Mouse (Mus musculus) limb, embryonic 13.5 days (tissue): ENCODE data around the gene Pom121l2. TPM values are rescaled to one million over a fixed set of nuclear protein-coding genes. Genes with fewer than 3 reads are reported as not detected.
"Not testable (repeated sequence)": the region's sequence is repeated elsewhere in the genome, so short reads cannot be mapped to it uniquely, and the experiment has no call there.

Experiments used
- ATAC-seq: fragments of 200-750 bp; cut with Nextera tagmentation; 2 replicates; pipeline ENCODE4 v1.8.0; 2017; ENCODE audit warnings: low read depth, moderate number of reproducible peaks, moderate TSS enrichment; ENCODE audit not compliant: low FRiP score
- H3K27ac ChIP-seq: fragments of 300-500 bp; sonication (generic); 2 replicates; pipeline ENCODE4 v1.5.1; 2015; ENCODE audit warnings: inconsistent platforms, mild to moderate bottlenecking, moderate library complexity
- H3K27me3 ChIP-seq: fragments of 300-500 bp; sonication (generic); 2 replicates; pipeline ENCODE4 v1.6.1; 2015; ENCODE audit warnings: mild to moderate bottlenecking, inconsistent platforms
- H3K36me3 ChIP-seq: fragments of 300-500 bp; sonication (generic); 2 replicates; pipeline ENCODE4 v1.6.1; 2015; ENCODE audit warnings: inconsistent platforms, mild to moderate bottlenecking, moderate library complexity
- H3K4me1 ChIP-seq: fragments of 300-500 bp; sonication (generic); 2 replicates; pipeline ENCODE4 v1.6.1; 2015; ENCODE audit warnings: inconsistent platforms
- H3K4me2 ChIP-seq: fragments of 300-500 bp; sonication (generic); replicated peaks from 2 replicates; pipeline ENCODE4 v1.6.1; 2015; ENCODE audit warnings: inconsistent platforms, mild to moderate bottlenecking, moderate library complexity
- H3K4me3 ChIP-seq: fragments of 300-500 bp; sonication (generic); 2 replicates; pipeline ENCODE4 v1.5.1; 2015; ENCODE audit warnings: moderate library complexity, mild to moderate bottlenecking, inconsistent platforms
- H3K9ac ChIP-seq: fragments of 300-500 bp; sonication (generic); 2 replicates; pipeline ENCODE4 v1.6.1; 2015; ENCODE audit warnings: mild to moderate bottlenecking, inconsistent platforms
- H3K9me3 ChIP-seq: fragments of 300-500 bp; sonication (generic); 2 replicates; pipeline ENCODE4 v1.6.1; 2016; ENCODE audit warnings: inconsistent platforms
- WGBS: fragments of 180-500 bp; shearing (Covaris S2); methylation state at CpG from one replicate; pipeline ENCODE4 v1.1.7; 2015; 5-methylcytosine and 5-hydroxymethylcytosine counted together
- polyA plus RNA-seq: library from polyadenylated mRNA; unstranded; fragments of >200 nt; fragmentation: Nextera tagmentation; extraction: Ambion mirVana; gene quantifications from 2 replicates; pipeline ENCODE4 v1.2.1, GENCODE M21; 2015

Gene Pom121l2
- polyA plus RNA-seq, 1 experiment from 2014 or later, result 0.38 TPM

DNA sequence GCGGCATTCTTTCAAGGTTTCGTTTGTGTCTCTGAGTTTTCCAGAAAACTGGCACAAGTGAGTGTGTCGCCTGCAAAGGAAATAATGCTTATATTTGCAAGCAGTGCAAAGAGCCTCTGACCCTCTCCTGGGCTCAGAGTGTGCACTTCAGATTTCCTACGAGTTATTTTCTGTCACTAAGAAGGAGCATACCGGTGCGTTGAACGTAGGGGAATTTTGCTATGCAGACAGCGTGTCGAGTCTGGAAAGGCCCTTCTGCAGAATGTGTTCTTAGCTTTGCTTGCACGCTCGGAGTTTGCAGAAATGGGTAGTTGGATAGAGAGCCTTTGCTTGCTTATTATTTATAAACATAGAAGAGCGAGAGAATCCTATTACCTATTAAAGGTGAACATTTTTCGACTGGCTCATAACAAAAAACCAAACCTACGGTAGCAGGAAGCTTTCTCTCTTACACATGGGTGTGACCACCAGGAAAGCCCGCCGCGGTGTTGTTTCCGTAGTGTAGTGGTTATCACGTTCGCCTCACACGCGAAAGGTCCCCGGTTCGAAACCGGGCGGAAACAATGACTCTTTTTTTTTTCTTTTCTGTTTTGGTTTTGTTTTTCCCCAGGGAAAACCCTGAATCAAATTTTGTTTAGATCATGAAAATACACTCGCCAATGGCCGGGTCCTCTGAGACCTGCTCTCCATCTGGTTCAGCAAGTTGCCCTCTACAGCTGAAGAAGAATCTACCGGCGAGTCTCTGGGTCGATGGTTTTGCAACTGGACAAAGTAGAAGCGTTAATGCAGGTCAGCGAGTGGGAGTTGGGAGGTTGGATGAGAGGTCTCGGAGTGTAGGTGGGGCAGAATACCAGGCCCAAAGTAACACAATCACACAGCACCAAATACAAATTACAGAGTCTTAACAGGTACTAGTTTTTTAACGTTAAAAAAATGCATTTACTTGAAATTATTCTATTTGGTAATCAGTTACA lies 45.4 kb downstream of the Pom121l2 start:
- 1% methylated on average over 35 of the region's 35 CpGs for WGBS
- H3K4me3 ChIP-seq, result peak overlapping the region; percentile 50
- no peaks in the 10 kb centered on the region for H3K36me3 ChIP-seq
- peak overlapping the region; percentile 65 for H3K4me2 ChIP-seq
- H3K27ac ChIP-seq, result peak overlapping the region; percentile 16; the same call in 1 of the 2 replicates
- peaks cover 5% of the 10 kb centered on the region; the same call in 1 of the 2 replicates for H3K27me3 ChIP-seq
- no peaks in the 10 kb centered on the region for H3K9me3 ChIP-seq
- 0 out of 2 replicates have a peak, but pooled peaks cover 5% of the 10 kb centered on the region for H3K4me1 ChIP-seq
- peak; percentile 68; the same call in 1 of the 2 replicates for ATAC-seq
- H3K9ac ChIP-seq, result peak overlapping the region; percentile 63

DNA sequence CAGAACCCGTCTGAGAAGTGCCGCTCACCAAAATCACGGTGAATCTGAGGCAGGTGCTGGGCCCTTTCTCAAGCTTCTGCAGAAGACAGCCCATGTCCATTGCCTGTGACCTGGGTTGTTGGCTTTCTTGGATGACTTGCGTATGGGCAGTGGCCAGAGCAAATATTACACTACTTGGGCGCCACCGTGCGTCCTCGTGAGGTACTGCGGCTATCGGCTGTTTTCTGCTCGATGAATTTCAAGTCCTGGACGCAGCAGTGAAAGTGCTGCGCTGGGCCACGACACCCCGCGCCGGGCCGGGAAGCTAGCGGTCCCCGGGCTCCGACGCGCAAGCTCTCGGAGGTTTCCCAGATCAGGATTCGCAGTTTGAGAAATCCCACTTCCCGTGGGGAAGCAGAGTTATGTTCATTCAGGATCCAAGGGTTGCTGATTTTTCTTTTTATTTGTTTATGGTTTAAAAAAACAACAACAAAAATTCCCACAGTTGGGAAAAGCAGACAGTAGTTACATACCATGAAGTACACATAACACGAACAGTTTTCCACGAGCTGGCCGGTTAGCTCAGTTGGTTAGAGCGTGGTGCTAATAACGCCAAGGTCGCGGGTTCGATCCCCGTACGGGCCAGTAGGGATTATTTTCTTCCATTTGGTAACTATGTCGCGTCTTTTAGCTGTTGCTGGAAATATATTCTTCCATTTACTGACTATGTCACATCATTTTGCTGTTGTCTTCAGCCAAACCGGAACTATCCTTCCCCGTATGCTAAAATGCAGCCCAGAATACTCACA lies 47.9 kb downstream of the Pom121l2 start:
- Histone ChIP-seq H3K4me2 (peak overlapping the region; percentile 67), H3K36me3 (no peaks in the 10 kb centered on the region), H3K9me3 (no peaks in the 10 kb centered on the region), H3K4me3 (peak overlapping the region; percentile 54), H3K27ac (peak overlapping the region; percentile 84; the same call in 1 of the 2 replicates), H3K9ac (peak overlapping the region; percentile 68), H3K4me1 (peaks cover 7% of the 10 kb centered on the region; the same call in 1 of the 2 replicates), H3K27me3 (peaks cover 1% of the 10 kb centered on the region; the same call in 1 of the 2 replicates)
- WGBS, result under 1% methylated on average over 40 of the region's 40 CpGs
- ATAC-seq, result peak; percentile 80

DNA sequence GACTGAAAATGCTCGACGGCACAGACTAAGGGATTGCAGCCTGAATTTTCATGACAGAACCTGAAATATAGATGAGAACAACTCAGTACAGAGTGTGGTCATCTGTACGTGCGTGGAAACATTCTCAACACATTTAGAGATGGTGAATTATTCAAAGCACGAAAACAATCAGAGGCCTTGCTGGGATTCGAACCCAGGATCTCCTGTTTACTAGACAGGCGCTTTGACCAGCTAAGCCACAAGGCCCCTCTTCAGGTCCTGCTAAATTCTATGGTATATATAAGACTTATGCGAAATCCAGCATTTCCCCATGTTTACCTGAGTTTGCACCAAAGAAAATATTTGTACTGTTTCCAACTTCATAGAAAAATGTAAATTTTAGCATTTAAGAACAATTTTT lies 48.9 kb downstream of the Pom121l2 start:
- H3K27ac ChIP-seq, result no peak overlapping the region
- H3K9me3 ChIP-seq, result no peaks in the 10 kb centered on the region
- no peaks in the 10 kb centered on the region for H3K36me3 ChIP-seq
- peaks cover 17% of the 10 kb centered on the region; the same call in 1 of the 2 replicates for H3K4me1 ChIP-seq
- H3K27me3 ChIP-seq, result no peaks in the 10 kb centered on the region
- H3K9ac ChIP-seq, result no peak overlapping the region
- ATAC-seq, result no peak
- no peak overlapping the region for H3K4me3 ChIP-seq
- WGBS, result 33% methylated on average over 8 of the region's 8 CpGs
- H3K4me2 ChIP-seq, result no peak overlapping the region

DNA sequence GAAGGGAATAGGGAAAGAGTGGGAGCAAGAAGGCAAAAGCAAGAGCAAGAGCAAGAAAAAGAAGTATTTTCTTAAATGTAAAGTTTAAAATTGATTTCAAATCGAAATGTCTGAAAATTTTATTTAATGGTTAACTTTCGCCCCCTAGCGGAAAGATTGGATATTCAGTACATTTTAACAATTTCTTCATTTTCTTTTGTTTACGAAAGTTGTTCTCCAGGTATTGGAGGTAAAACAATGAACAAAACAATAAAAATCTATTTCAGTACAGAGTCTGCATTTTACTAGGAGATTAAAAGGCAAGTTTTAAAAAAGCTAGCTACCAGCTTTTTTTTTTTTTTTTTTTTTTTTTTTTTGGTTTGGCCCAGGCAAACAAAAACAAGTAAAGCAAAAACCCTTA lies 49.5 kb downstream of the Pom121l2 start:
- no peak for ATAC-seq
- Histone ChIP-seq H3K36me3 (no peaks in the 10 kb centered on the region), H3K4me2 (no peak overlapping the region), H3K27ac (no peak overlapping the region), H3K4me3 (no peak overlapping the region), H3K9me3 (no peaks in the 10 kb centered on the region), H3K9ac (no peak overlapping the region), H3K4me1 (peaks cover 17% of the 10 kb centered on the region; the same call in 1 of the 2 replicates), H3K27me3 (no peaks in the 10 kb centered on the region)
- 13% methylated on average over 4 of the region's 4 CpGs for WGBS

DNA sequence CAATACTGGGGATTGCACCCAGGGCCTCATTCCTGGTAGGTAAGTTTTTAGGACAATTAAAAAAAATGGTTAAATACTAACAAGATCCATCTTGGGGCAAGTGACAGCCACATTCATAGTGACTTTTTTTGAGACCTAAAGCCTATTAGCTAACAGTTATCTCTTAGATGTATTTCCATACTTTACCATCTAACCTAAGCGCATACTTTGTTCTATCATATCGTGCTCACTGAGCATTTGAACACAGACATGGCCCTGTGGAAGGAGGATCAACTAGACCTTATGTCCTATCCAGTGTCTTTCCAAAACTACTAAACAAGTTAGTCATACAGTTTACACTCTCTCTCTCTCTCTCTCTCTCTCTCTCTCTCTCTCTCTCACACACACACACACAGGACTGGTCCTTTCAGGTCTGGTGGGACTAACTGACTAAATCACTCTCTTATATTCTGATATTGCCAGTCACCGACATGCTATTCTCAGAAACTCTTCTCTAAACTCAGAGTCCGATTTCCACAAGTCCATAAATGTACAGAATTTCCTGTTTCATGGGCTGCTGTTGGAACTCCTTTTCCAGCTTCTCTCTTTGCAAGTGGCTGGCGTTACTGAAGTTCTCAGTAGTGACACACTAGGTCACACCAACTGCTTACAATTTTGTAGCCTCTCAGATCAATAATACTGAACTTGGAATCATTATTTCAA lies 52.9 kb downstream of the Pom121l2 start:
- Histone ChIP-seq H3K9me3 (no peaks in the 10 kb centered on the region), H3K4me3 (peak overlapping the region; percentile 46), H3K36me3 (no peaks in the 10 kb centered on the region), H3K4me2 (peak overlapping the region; percentile 79), H3K9ac (peak overlapping the region; percentile 66), H3K27me3 (no peaks in the 10 kb centered on the region), H3K4me1 (peaks cover 21% of the 10 kb centered on the region), H3K27ac (peak overlapping the region; percentile 87)
- 43% methylated on average over 5 of the region's 5 CpGs for WGBS
- ATAC-seq, result no peak

DNA sequence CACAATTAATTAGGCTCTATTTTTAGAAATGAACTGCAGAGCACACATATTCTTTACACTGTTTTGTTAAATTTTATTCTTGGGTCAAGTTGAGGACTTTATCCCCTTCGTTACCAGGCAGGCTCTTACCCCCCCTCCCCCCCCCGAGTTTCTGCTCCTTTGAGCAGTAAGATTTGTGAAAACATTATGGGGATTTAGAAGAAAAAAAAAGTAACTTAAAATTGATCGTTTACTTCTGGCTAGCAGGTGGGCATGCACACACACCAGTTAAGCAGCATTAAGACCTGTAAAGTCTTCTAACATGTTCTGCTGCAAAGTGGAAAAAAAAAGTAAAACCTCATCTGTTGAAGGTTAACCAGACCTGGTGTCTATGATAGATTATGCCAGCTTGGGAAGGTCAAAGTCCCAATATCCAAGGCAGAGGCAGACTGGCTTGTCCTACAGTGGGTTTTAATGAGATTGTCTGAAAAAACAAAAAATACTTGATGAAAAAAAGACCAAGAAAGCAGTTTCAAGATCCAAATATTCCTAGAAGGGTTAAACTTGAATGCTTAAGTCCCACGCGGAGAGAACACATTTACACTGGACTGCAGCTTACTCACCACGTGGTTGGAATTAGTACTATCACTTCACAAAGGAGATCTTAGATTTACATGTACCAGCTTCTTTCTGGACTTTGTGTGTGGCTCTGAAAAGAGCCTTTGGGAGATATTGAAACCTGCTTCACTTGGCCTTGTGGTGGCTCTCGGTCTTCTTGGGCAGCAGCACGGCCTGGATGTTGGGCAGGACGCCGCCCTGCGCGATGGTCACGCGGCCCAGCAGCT lies 53.7 kb downstream of the Pom121l2 start:
- no peak for ATAC-seq
- WGBS, result 0% methylated on average over 11 of the region's 14 CpGs
- Histone ChIP-seq H3K9me3 (no peaks in the 10 kb centered on the region), H3K4me1 (peaks cover 22% of the 10 kb centered on the region), H3K4me3 (peak overlapping the region; percentile 46), H3K27me3 (no peaks in the 10 kb centered on the region), H3K4me2 (peak overlapping the region; percentile 79), H3K9ac (peak overlapping the region; percentile 66), H3K27ac (peak overlapping the region; percentile 87), H3K36me3 (no peaks in the 10 kb centered on the region)

DNA sequence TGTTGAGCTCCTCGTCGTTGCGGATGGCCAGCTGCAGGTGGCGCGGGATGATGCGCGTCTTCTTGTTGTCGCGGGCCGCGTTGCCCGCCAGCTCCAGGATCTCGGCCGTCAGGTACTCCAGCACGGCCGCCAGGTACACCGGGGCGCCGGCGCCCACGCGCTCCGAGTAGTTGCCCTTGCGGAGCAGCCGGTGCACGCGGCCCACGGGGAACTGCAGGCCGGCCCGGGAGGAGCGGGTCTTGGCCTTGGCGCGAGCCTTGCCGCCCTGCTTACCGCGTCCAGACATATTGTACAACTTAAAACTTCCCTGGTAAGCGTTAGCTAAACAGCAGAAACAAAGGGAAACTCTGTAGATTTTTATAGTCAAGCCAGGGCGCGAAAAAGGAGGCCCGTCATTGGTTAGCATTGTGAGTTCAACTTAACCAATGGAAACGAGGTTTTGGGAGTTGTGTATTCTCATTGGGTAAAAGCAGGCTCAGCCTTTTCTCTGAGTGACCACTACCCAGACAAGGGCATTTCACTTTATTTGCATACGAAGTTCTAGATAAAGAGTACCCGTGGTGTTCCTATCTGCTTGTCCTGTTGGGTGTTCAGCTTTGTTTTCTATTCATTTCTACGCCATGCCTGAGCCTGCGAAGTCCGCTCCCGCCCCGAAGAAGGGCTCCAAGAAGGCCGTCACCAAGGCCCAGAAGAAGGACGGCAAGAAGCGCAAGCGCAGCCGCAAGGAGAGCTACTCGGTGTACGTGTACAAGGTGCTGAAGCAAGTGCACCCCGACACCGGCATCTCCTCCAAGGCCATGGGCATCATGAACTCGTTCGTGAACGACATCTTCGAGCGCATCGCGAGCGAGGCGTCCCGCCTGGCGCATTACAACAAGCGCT lies 54.5 kb downstream of the Pom121l2 start, which contains the start of the genes Hist1h2ah and Hist1h2bk:
Hist1h2ah (minus strand) TSS at position 302 of the 882 bp plus-strand sequence.
Hist1h2bk (plus strand) TSS at position 604 of the 882 bp plus-strand sequence.
- under 1% methylated on average over 23 of the region's 69 CpGs for WGBS
- peak within 1 kb of the TSS; percentile 69 for H3K9ac ChIP-seq

DNA sequence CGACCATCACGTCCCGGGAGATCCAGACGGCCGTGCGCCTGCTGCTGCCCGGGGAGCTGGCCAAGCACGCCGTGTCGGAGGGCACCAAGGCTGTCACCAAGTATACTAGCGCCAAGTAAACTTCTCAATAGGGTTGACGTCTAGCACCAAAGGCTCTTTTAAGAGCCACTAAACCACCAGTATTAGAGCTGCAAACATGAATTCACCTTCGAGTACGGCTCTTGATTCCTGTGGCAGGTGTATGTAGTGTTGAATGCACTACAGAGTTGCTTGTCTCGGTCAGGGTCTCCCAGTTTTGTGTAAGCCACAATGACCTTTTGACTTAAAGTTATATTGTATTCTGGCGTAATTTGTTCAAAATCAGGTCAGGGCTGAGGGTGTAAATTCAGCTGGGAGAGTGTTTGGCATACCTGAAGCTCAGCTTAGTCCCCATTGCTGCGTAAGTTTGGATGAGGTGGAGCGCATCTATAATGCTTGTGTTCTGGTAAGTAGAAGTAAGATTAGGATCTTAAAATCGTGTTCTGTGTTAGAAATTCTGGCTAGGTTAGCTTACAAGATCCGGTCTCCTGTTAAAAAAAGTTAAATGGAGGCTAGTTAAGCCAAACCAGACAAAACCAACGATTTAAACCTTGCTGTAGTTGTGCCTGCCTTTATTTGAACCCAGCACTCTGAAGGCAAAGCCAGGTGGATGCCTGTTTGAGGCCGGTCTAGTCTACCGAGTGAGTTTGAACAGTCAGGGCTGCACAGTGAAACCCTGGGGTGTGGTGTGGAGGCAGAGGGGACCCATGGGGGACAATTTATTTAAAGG lies 55.4 kb downstream of the Pom121l2 start:
- no peak; the same call in 1 of the 2 replicates for ATAC-seq

More for the DNA sequence above, 54.5 kb downstream of the Pom121l2 start, which contains the start of the genes Hist1h2ah and Hist1h2bk:
- H3K36me3 ChIP-seq, H3K27me3 ChIP-seq, H3K9me3 ChIP-seq: not testable (repeated sequence)
- peak; percentile 98 for ATAC-seq
- peak within 1 kb of the TSS; percentile 46 for H3K4me3 ChIP-seq
- peak within 1 kb of the TSS; percentile 79 for H3K4me2 ChIP-seq
- peak within 1 kb of the TSS; percentile 90 for H3K27ac ChIP-seq
- peaks cover 31% of the 10 kb centered on the region for H3K4me1 ChIP-seq

DNA sequence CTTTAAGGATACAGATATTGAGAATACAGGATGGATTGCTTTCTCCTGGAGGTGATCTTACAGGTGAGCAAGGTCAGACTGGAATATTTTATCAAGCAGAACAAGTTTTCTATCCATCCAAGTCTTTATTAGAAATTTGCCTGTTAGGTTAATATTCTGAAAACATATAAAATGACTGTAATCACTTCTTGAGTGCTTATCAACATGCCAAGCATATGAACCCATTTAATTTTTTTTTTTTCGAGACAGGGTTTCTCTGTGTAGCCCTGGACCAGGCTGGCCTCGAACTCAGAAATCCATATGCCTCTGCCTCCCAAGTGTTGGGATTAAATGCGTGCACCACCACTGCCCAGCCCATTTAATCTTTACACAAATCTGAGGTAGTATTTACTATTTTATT lies 56.0 kb downstream of the Pom121l2 start:
- Histone ChIP-seq H3K36me3 (no peaks in the 10 kb centered on the region), H3K9me3 (no peaks in the 10 kb centered on the region), H3K4me3 (peak overlapping the region; percentile 46), H3K4me1 (peaks cover 38% of the 10 kb centered on the region), H3K27me3 (no peaks in the 10 kb centered on the region), H3K4me2 (peak overlapping the region; percentile 79), H3K27ac (peak overlapping the region; percentile 90), H3K9ac (peak overlapping the region; percentile 69)
- ATAC-seq, result no peak
- 59% methylated on average over 3 of the region's 3 CpGs for WGBS

More for the DNA sequence above, 55.4 kb downstream of the Pom121l2 start:
- H3K36me3 ChIP-seq, result no peaks in the 10 kb centered on the region
- H3K9me3 ChIP-seq, result no peaks in the 10 kb centered on the region
- H3K4me1 ChIP-seq, result peaks cover 33% of the 10 kb centered on the region
- H3K4me2 ChIP-seq, result peak overlapping the region; percentile 79
- 3% methylated on average over 22 of the region's 23 CpGs for WGBS
- peak overlapping the region; percentile 69 for H3K9ac ChIP-seq
- H3K4me3 ChIP-seq, result peak overlapping the region; percentile 46
- no peaks in the 10 kb centered on the region for H3K27me3 ChIP-seq
- H3K27ac ChIP-seq, result peak overlapping the region; percentile 90
